Mouse (Mus musculus) embryonic facial prominence, embryonic 11.5 days (tissue): ENCODE measurements at regions not wholly inside any gene's neighbourhood (a gene's known extent, or its start where the extent isn't known, plus 50 kb on each side); places are given as distances from the start of the nearest gene placed in this dataset.
"Not testable (repeated sequence)": the region's sequence is repeated elsewhere in the genome, so short reads cannot be mapped to it uniquely, and the experiment has no call there.

Experiments
- ATAC-seq: fragments of 200-750 bp; cut with Nextera tagmentation; replicated peaks from 2 replicates; pipeline ENCODE4 v1.8.0; 2017; ENCODE audit warnings: low read depth; ENCODE audit not compliant: insufficient number of reproducible peaks, low FRiP score, low TSS enrichment
- DNase-seq: peaks from one replicate; pipeline ENCODE4 v3.0.0-alpha.2; 2015; ENCODE audit warnings: low spot score
- H3K27ac ChIP-seq: fragments of 300-500 bp; sonication (generic); replicated peaks from 2 replicates; pipeline ENCODE4 v1.5.1; 2014; ENCODE audit warnings: mild to moderate bottlenecking, low read depth, low read length, control low read depth
- H3K27me3 ChIP-seq: fragments of 300-500 bp; sonication (generic); 2 replicates; pipeline ENCODE4 v1.6.1; 2014; ENCODE audit warnings: mild to moderate bottlenecking, low read length, moderate library complexity, mixed read lengths; ENCODE audit not compliant: control insufficient read depth, insufficient read depth
- H3K36me3 ChIP-seq: fragments of 300-500 bp; sonication (generic); replicated peaks from 2 replicates; pipeline ENCODE4 v1.6.1; 2014; ENCODE audit warnings: low read depth, mild to moderate bottlenecking, low read length, moderate library complexity, mixed read lengths; ENCODE audit not compliant: control insufficient read depth, insufficient read depth
- H3K4me1 ChIP-seq: fragments of 300-500 bp; sonication (generic); 2 replicates; pipeline ENCODE4 v1.6.1; 2014; ENCODE audit warnings: low read length, mixed read lengths; ENCODE audit not compliant: control insufficient read depth, insufficient read depth
- H3K4me2 ChIP-seq: fragments of 300-500 bp; sonication (generic); 2 replicates; pipeline ENCODE4 v1.6.1; 2014; ENCODE audit warnings: low read depth, mild to moderate bottlenecking, control low read depth, low read length, moderate library complexity
- H3K4me3 ChIP-seq: fragments of 300-500 bp; sonication (generic); 2 replicates; pipeline ENCODE4 v1.5.1; 2014; ENCODE audit warnings: low read depth, low read length, control low read depth
- H3K9ac ChIP-seq: fragments of 300-500 bp; sonication (generic); replicated peaks from 2 replicates; pipeline ENCODE4 v1.6.1; 2014; ENCODE audit warnings: mild to moderate bottlenecking, control low read depth, low read length
- H3K9me3 ChIP-seq: fragments of 300-500 bp; sonication (generic); replicated peaks from 2 replicates; pipeline ENCODE4 v1.6.1; 2016; ENCODE audit warnings: mild to moderate bottlenecking, low read length, inconsistent platforms, mixed read lengths; ENCODE audit not compliant: control insufficient read depth
- WGBS: fragments of 180-500 bp; shearing (Covaris S2); extraction: QIAGEN DNeasy Blood & Tissue Kit; methylation state at CpG from one replicate; pipeline ENCODE4 v1.1.7; 2014; 5-methylcytosine and 5-hydroxymethylcytosine counted together

DNA sequence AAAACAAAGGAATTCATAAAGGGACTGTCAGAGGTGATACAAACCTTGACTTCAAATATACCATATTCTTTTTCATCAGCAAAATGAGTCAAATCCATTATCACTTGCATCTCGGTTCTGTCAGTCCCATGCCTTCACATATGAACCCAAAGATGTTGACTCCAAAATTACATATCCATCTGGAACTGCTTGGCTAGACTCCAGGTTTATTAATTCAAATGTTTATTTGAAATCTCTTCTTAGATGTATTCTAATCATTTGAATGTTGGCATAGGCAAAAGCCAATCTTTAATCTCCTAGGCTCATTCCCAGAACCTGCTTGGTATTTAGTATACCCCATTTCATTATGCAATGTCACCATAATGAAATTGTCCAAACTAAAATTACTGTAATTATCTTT, 709.8 kb downstream of the Cdh11 start:
- H3K9me3 ChIP-seq, result no peaks in the 10 kb centered on the region
- H3K27me3 ChIP-seq, result no peaks in the 10 kb centered on the region
- no peak overlapping the region for H3K9ac ChIP-seq
- H3K4me2 ChIP-seq, result no peak overlapping the region
- ATAC-seq (no peak), DNase-seq (no peak)
- H3K4me1 ChIP-seq, result no peaks in the 10 kb centered on the region
- no peaks in the 10 kb centered on the region for H3K36me3 ChIP-seq
- H3K4me3 ChIP-seq, result no peak overlapping the region
- WGBS, result 68% methylated on average over 1 of the region's 1 CpGs
- no peak overlapping the region for H3K27ac ChIP-seq

DNA sequence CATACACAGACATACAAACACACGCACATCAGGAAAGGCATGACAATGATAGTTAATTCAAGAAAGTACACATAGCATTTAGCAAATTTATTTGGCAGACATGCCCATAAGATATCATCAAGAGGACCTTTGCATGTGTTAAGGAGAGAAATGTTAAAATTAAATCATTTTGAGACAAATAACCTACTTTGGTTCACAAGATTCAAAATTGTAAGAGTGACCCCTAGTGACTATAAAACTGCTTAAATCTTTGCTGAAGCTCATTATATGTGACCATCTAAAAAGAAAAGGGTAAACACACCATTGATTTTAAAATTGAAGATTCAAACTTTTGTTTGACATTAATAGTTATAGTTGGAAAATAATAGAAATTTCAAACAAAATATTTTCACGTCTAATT, 721.3 kb downstream of the Cdh11 start:
- ATAC-seq (no peak), DNase-seq (no peak)
- H3K27me3 ChIP-seq, result no peaks in the 10 kb centered on the region
- H3K9ac ChIP-seq, result no peak overlapping the region
- WGBS, result 93% methylated on average over 2 of the region's 2 CpGs
- no peak overlapping the region for H3K4me3 ChIP-seq
- no peak overlapping the region for H3K4me2 ChIP-seq
- H3K4me1 ChIP-seq, result no peaks in the 10 kb centered on the region
- no peak overlapping the region for H3K27ac ChIP-seq
- no peaks in the 10 kb centered on the region for H3K36me3 ChIP-seq
- H3K9me3 ChIP-seq, result no peaks in the 10 kb centered on the region

DNA sequence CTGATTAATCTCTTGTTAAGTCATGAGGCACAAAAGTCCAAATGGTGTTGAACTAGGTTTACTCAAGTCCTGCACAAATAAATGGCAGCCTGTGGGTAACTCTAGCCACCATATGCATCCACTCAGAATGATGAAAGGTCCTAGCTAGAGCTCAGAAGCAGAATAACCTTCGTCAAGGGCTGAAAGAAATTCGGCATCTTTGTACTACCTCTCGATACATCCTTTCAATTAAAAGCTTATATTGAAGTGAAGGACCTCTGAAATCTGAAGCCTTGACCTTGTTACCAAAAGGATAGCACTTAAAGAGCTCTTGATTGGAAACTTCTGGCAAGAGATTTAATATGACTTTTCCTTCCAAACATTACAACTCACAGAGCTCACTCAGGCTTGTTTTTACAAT, 732.0 kb downstream of the Cdh11 start:
- peak; percentile 64 for DNase-seq
- H3K4me3 ChIP-seq, result no peak overlapping the region

DNA sequence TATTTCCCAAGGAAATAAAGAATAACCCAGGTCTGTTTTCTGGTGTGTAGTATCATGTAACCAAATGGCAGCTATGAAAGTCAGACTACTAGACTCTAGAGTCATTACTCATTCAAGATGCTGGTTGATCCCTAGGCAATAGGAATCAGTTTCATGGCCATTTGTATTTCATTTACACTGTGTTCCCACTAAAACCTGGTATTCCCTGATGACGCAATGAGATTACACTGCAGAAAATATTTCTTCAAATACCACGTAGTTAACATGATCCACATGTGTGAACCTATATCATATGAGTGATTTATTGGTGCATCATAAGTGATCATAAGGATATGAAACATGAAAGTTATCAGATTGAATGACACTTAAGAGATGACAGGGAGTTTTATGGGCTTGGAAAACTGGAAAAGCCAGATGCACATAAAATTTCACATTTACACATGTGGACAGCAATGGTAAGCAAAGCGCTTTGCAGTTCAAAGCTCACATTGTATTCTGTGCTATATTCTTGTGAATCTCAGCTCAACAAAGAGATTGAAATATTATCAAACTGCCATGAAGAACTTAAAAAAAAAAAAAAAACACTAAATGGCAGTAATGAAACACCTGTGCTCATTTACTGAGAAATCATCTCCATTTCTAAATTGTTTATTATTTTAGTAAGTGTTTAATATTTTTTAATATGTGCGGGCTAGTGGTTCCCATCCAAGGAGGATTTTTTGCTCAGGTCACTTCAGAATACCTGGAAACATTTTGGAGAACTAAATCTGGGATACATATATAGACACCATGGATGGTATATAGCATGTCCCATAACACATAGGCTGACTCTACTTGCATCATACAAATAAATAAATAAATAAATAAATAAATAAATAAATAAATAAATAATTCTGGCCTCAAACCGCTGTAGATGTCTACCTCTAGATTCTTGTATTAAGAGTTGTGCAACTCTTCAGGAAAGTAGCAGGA, 758.2 kb downstream of the Cdh11 start:
- Histone ChIP-seq H3K4me3 (no peak overlapping the region), H3K9ac (no peak overlapping the region), H3K27ac (no peak overlapping the region), H3K27me3 (no peaks in the 10 kb centered on the region), H3K4me1 (no peaks in the 10 kb centered on the region), H3K4me2 (no peak overlapping the region), H3K9me3 (no peaks in the 10 kb centered on the region), H3K36me3 (no peaks in the 10 kb centered on the region)
- DNase-seq (peak; percentile 71), ATAC-seq (peak; percentile 70; the same call in 1 of the 2 replicates)
- 72% methylated on average over 5 of the region's 5 CpGs for WGBS

More for the DNA sequence above, 732.0 kb downstream of the Cdh11 start:
- Histone ChIP-seq H3K4me2 (no peak overlapping the region), H3K9me3 (no peaks in the 10 kb centered on the region), H3K36me3 (no peaks in the 10 kb centered on the region), H3K9ac (no peak overlapping the region), H3K27ac (no peak overlapping the region), H3K4me1 (no peaks in the 10 kb centered on the region), H3K27me3 (no peaks in the 10 kb centered on the region)
- 54% methylated on average over 3 of the region's 3 CpGs for WGBS
- peak; percentile 56; the same call in 1 of the 2 replicates for ATAC-seq

DNA sequence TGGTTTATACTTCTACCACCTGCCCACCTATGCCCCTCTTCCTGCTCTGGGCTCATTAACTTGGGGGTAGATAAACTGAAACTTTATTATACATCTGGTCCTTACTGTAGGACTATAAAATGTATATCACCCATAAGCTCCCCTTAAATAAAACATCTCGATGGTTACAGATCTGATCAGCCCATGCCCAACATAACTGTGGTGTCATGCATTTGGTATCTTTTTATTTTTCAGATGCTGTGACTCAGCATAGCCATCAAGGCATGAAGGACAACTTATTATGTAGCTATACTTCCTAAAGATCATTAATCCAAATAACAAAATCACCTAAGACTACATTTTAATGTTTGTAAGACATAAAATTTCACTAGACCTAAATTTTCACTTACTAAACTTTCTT, 761.0 kb downstream of the Cdh11 start:
- H3K9ac ChIP-seq, result no peak overlapping the region
- no peak for ATAC-seq
- no peaks in the 10 kb centered on the region for H3K36me3 ChIP-seq
- no peaks in the 10 kb centered on the region for H3K27me3 ChIP-seq
- no peak overlapping the region for H3K27ac ChIP-seq
- H3K4me3 ChIP-seq, result no peak overlapping the region
- 91% methylated on average over 1 of the region's 1 CpGs for WGBS
- DNase-seq, result no peak
- no peaks in the 10 kb centered on the region for H3K4me1 ChIP-seq
- no peak overlapping the region for H3K4me2 ChIP-seq
- no peaks in the 10 kb centered on the region for H3K9me3 ChIP-seq

DNA sequence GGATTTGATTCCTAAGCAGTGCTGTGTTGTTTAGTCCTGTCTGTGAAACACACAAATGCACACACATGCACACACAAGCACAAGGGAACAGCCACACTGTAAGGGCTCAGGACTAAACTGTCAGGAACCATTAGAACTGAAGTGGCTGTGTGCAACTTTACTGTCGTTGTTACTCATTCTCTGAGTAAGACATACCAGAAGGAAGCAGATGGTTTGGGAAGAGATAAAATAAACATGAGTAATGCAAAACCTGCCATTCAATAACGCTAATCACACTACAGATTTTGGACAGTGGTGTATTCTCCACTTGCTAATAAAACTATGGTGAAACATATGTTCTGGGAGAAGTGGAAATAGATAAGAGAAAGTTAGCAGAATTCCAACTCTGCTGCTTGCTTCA, 767.7 kb downstream of the Cdh11 start:
- no peak overlapping the region for H3K4me2 ChIP-seq
- ATAC-seq (no peak), DNase-seq (no peak)
- H3K27ac ChIP-seq, result no peak overlapping the region
- no peak overlapping the region for H3K9ac ChIP-seq
- no peak overlapping the region for H3K4me3 ChIP-seq
- WGBS, result 70% methylated on average over 2 of the region's 2 CpGs
- no peaks in the 10 kb centered on the region for H3K36me3 ChIP-seq
- H3K9me3 ChIP-seq, result no peaks in the 10 kb centered on the region
- H3K27me3 ChIP-seq, result no peaks in the 10 kb centered on the region
- no peaks in the 10 kb centered on the region for H3K4me1 ChIP-seq

DNA sequence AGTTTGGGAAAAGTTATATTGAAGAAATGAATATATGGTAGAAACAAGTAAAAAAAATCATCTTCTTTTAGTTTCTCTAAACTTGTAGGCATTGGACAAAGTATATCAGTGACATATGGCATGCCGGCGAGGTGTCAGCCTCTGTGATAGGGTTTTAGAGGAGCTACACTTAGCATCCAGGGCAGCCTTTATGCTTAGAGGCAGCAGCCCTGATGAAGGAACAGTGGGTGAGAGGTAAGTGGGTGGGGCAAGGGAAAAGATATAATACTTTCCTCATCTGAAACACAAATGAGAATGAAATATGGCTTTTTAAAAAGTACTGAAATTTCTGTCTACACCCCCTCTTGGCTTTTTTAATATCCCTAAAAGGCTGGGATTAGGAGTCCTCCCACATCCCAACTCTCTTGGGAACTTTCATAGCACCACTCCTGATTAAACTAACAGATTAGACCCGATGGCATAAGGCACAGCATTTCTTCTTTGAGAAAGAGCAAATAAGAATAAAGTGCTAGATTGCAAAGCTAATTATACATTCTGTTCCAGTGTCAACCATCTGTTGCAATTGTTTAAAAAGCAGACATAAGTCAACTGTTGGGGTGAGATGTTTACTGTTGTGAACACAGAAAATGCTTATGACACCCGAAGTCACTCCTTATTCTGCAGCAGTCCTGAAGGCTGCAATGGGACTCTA, 785.0 kb downstream of the Cdh11 start:
- Histone ChIP-seq H3K36me3 (no peaks in the 10 kb centered on the region), H3K9ac (no peak overlapping the region), H3K27me3 (no peaks in the 10 kb centered on the region), H3K4me1 (no peaks in the 10 kb centered on the region), H3K4me3 (no peak overlapping the region), H3K27ac (no peak overlapping the region), H3K9me3 (no peaks in the 10 kb centered on the region), H3K4me2 (no peak overlapping the region)
- WGBS, result 86% methylated on average over 4 of the region's 4 CpGs
- ATAC-seq, result no peak
- DNase-seq, result no peak

DNA sequence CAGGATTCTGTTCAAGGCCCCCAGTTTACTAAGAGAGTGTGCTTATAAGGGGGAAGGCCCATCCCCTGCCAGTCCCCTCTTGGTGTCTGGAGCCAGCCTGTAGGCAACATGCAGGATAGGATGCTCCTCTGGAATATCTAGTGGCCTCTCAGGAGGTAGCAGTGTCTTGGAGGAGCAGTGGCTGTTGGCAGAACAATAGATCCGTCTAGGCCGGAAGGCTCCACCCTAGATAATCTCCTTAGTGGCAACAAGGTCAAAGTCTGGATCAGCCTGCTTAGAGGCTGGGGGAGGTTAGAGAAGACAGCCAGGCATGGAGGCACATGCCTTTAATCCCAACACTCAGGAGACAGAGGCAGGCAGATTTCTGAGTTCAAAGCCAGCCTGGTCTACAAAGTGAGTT, 788.7 kb downstream of the Cdh11 start:
- not testable (repeated sequence) for H3K4me1 ChIP-seq, H3K4me3 ChIP-seq, H3K27ac ChIP-seq, H3K4me2 ChIP-seq, H3K9ac ChIP-seq, H3K9me3 ChIP-seq, H3K27me3 ChIP-seq, DNase-seq, H3K36me3 ChIP-seq, ATAC-seq
- 83% methylated on average over 2 of the region's 2 CpGs for WGBS
